Comparison of ENCODE assay signal across 26 mouse cellular contexts in genomic region chr13:118065518-118065917, GRCm38 (mm10).
"Had no signal": no experiment of that assay in that cellular context is flagged by ENCODE, and none has a peak within 500 bp of the region (broad histone marks: within the 10 kb centered on the region; RNA-seq: fewer than 3 reads in every experiment).

No protein-coding gene starts in this region.

- H3K9ac ChIP-seq: embryonic facial prominence, embryonic 12.5 days; embryonic facial prominence, embryonic 13.5 days; embryonic facial prominence, embryonic 15.5 days; forebrain, embryonic 12.5 days; forebrain, embryonic 13.5 days; forebrain, embryonic 15.5 days had no signal

- H3K27me3 ChIP-seq: embryonic facial prominence, embryonic 12.5 days; embryonic facial prominence, embryonic 13.5 days; embryonic facial prominence, embryonic 15.5 days; forebrain, embryonic 12.5 days; forebrain, embryonic 13.5 days; forebrain, embryonic 15.5 days had no signal

- DNase-seq: cerebellum, adult 9-10 months; cerebellum, adult 9-11 months; cerebellum, postnatal 10 days; cerebellum, postnatal 14 days; cerebellum, postnatal 25 days; cerebellum, postnatal 36 days; embryo, embryonic 11 days; gastrocnemius, adult 2 months; gastrocnemius, postnatal 10 days; gastrocnemius, postnatal 14 days; gastrocnemius, postnatal 25 days; gastrocnemius, postnatal 36 days; heart, adult 11 months; heart, adult 18-20 months; heart, adult 2 months had no signal

- H3K36me3 ChIP-seq: embryonic facial prominence, embryonic 10.5 days; embryonic facial prominence, embryonic 12.5 days; embryonic facial prominence, embryonic 13.5 days; embryonic facial prominence, embryonic 15.5 days; forebrain, embryonic 10.5 days; forebrain, embryonic 12.5 days; forebrain, embryonic 15.5 days had no signal

- H3K4me2 ChIP-seq: embryonic facial prominence, embryonic 12.5 days; embryonic facial prominence, embryonic 13.5 days; embryonic facial prominence, embryonic 15.5 days; forebrain, embryonic 12.5 days; forebrain, embryonic 13.5 days; forebrain, embryonic 15.5 days had no signal

- H3K27ac ChIP-seq: embryonic facial prominence, embryonic 10.5 days; embryonic facial prominence, embryonic 12.5 days; embryonic facial prominence, embryonic 13.5 days; embryonic facial prominence, embryonic 15.5 days; forebrain, embryonic 10.5 days; forebrain, embryonic 12.5 days; forebrain, embryonic 13.5 days; forebrain, embryonic 15.5 days; gastrocnemius, adult 2 months; heart, adult 2 months had no signal

- H3K9me3 ChIP-seq: embryonic facial prominence, embryonic 10.5 days; embryonic facial prominence, embryonic 12.5 days; embryonic facial prominence, embryonic 13.5 days; embryonic facial prominence, embryonic 15.5 days; forebrain, embryonic 10.5 days; forebrain, embryonic 12.5 days; forebrain, embryonic 13.5 days; forebrain, embryonic 15.5 days had no signal

- H3K4me3 ChIP-seq: embryonic facial prominence, embryonic 10.5 days; embryonic facial prominence, embryonic 12.5 days; embryonic facial prominence, embryonic 13.5 days; embryonic facial prominence, embryonic 15.5 days; erythroblast, embryonic 14.5 days; forebrain, embryonic 10.5 days; forebrain, embryonic 12.5 days; forebrain, embryonic 13.5 days; forebrain, embryonic 15.5 days; gastrocnemius, adult 2 months; heart, adult 2 months had no signal

- H3K4me1 ChIP-seq: embryonic facial prominence, embryonic 10.5 days; embryonic facial prominence, embryonic 12.5 days; embryonic facial prominence, embryonic 13.5 days; embryonic facial prominence, embryonic 15.5 days; forebrain, embryonic 12.5 days; forebrain, embryonic 13.5 days; forebrain, embryonic 15.5 days had no signal

- ATAC-seq: forebrain, embryonic 13.5 days; forebrain, embryonic 14.5 days; forebrain, embryonic 15.5 days; forebrain, embryonic 16.5 days had no signal
